9 mouse cellular contexts compared by ENCODE assay signal in the genomic region with DNA sequence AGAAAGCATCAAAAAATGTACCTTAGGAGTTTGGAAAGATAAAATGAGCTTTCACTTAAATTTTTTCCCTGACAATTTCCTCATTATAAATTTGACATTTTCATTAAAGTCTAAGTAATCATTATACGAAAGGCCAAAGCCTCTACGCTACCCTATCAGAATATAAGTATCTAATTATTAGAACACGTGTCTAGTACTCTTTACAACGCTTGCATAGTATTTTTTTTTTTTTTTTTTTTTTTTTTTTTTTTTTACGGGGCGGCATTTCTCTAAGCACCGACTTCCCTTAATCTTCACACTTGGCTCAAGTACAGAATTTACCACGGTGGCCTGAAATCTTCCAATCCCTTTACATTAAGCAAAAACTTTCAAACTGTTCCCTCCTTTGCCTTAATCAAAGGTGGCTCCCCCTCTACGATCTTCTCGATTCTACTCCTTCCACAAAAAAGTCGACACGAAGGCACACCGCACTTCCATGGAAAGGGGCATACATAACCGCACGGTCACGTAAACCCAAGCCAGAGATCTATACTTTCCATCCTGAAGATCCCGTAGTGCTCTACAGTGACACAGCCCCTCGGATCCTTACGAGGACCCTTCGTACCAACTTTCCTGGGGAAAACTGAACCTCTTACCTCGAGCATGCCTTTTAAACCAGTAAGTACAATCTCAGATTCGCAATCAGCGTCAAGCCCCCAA. TPM values are rescaled to one million over a fixed set of nuclear protein-coding genes. Genes with fewer than 3 reads are reported as not detected.
DNase-seq lines count a peak whose midpoint lies in the region; ATAC-seq and TF ChIP-seq lines count a peak whose summit lies in the region.
"Had no signal": no experiment of that assay in that cellular context is flagged by ENCODE, and none has a peak within 500 bp of the region (broad histone marks: within the 10 kb centered on the region; RNA-seq: fewer than 3 reads in every experiment).

No protein-coding gene starts in this region.

- H3K9ac ChIP-seq in embryonic facial prominence, embryonic 14.5 days (ENCODE audit: low read depth, low read length): peak overlapping the region; percentile 92
- peak overlapping the region; percentile 85 for H3K9ac ChIP-seq in intestine, embryonic 15.5 days
- peak overlapping the region; percentile 84 for H3K9ac ChIP-seq in midbrain, postnatal 0 days (replicated peaks; ENCODE audit: low read length, poor library complexity, severe bottlenecking)

- 3% methylated on average over 23 of the region's 23 CpGs for WGBS in embryonic facial prominence, embryonic 14.5 days
- WGBS in intestine, embryonic 15.5 days: 3% methylated on average over 23 of the region's 23 CpGs
- WGBS in midbrain, postnatal 0 days: 3% methylated on average over 23 of the region's 23 CpGs

- peak overlapping the region; percentile 78 for H3K4me2 ChIP-seq in embryonic facial prominence, embryonic 14.5 days (ENCODE audit: low read depth, low read length)
- H3K4me2 ChIP-seq in intestine, embryonic 15.5 days (replicated peaks): peak overlapping the region; percentile 58
- peak overlapping the region; percentile 92 for H3K4me2 ChIP-seq in midbrain, postnatal 0 days (ENCODE audit: low read depth, low read length, poor library complexity, severe bottlenecking)

- H3K36me3 ChIP-seq in E14TG2a.4 (ENCODE audit: insufficient read depth, low read length): peaks cover 42% of the 10 kb centered on the region
- H3K36me3 ChIP-seq in embryonic facial prominence, embryonic 14.5 days (ENCODE audit: control insufficient read depth, insufficient read depth, low read length): peaks cover 20% of the 10 kb centered on the region
- peaks cover 11% of the 10 kb centered on the region for H3K36me3 ChIP-seq in intestine, embryonic 15.5 days
- no peaks in the 10 kb centered on the region for H3K36me3 ChIP-seq in midbrain, postnatal 0 days (ENCODE audit: insufficient read depth, low read length)

- H3K4me1 ChIP-seq in E14TG2a.4 (replicated peaks; ENCODE audit: low read depth, low read length): peaks cover 61% of the 10 kb centered on the region
- peaks cover 14% of the 10 kb centered on the region for H3K4me1 ChIP-seq in embryonic facial prominence, embryonic 14.5 days (ENCODE audit: control insufficient read depth, insufficient read depth, low read length)
- H3K4me1 ChIP-seq in intestine, embryonic 15.5 days (replicated peaks): peaks cover 4% of the 10 kb centered on the region; the same call in 1 of the 2 replicates
- H3K4me1 ChIP-seq in midbrain, postnatal 0 days (ENCODE audit: insufficient read depth, low read length): 0 out of 2 replicates have a peak, but pooled peaks cover 3% of the 10 kb centered on the region

- ATAC-seq in embryonic facial prominence, embryonic 14.5 days (ENCODE audit: low read depth): no peak
- ATAC-seq in intestine, embryonic 15.5 days: peak; percentile 17
- ATAC-seq in midbrain, postnatal 0 days (ENCODE audit: low FRiP score): no peak
- no peak for ATAC-seq in activated CD4-positive, CD25-positive, alpha-beta regulatory T cell, adult 4 months
- no peak for ATAC-seq in granulocyte monocyte progenitor cell, adult 5-6 weeks (replicated peaks; ENCODE audit: poor library complexity, severe bottlenecking)

- H3K27me3 ChIP-seq in E14TG2a.4 (ENCODE audit: insufficient read depth, low read length): no peaks in the 10 kb centered on the region
- no peaks in the 10 kb centered on the region for H3K27me3 ChIP-seq in embryonic facial prominence, embryonic 14.5 days (replicated peaks; ENCODE audit: control insufficient read depth, insufficient read depth, low read length)
- no peaks in the 10 kb centered on the region for H3K27me3 ChIP-seq in intestine, embryonic 15.5 days (replicated peaks)
- no peaks in the 10 kb centered on the region for H3K27me3 ChIP-seq in midbrain, postnatal 0 days (ENCODE audit: insufficient read depth, low read length)
- H3K27me3 ChIP-seq: Patski had no signal

- no peaks in the 10 kb centered on the region for H3K9me3 ChIP-seq in E14TG2a.4 (ENCODE audit: low read length)
- no peaks in the 10 kb centered on the region for H3K9me3 ChIP-seq in embryonic facial prominence, embryonic 14.5 days (ENCODE audit: control insufficient read depth, low read length)
- no peaks in the 10 kb centered on the region for H3K9me3 ChIP-seq in intestine, embryonic 15.5 days
- no peaks in the 10 kb centered on the region for H3K9me3 ChIP-seq in midbrain, postnatal 0 days (ENCODE audit: low read length)

- H3K4me3 ChIP-seq in gastrocnemius, adult 2 months: peak overlapping the region; percentile 93
- peak overlapping the region; percentile 98 for H3K4me3 ChIP-seq in E14TG2a.4 (replicated peaks; ENCODE audit: low read length)
- peak overlapping the region; percentile 81 for H3K4me3 ChIP-seq in embryonic facial prominence, embryonic 14.5 days (ENCODE audit: low read depth, low read length)
- peak overlapping the region; percentile 81 for H3K4me3 ChIP-seq in intestine, embryonic 15.5 days (replicated peaks)
- peak overlapping the region; percentile 86 for H3K4me3 ChIP-seq in midbrain, postnatal 0 days (ENCODE audit: low read depth, low read length)

- intact Hi-C loops in gastrocnemius, adult 2 months (cut with DNase I): loop anchor here (5.0 kb wide), 1 partner anchor 37 kb away; a partner anchor contains a TSS

- DNase-seq in gastrocnemius, adult 2 months: no peak
- no peak for DNase-seq in gastrocnemius, adult 18-20 months (ENCODE audit: low spot score)
- DNase-seq in embryonic facial prominence, embryonic 14.5 days (ENCODE audit: low spot score): peak; percentile 30
- DNase-seq in midbrain, postnatal 0 days (ENCODE audit: low spot score): no peak

- no peak for TF ChIP-seq CTCF in gastrocnemius, adult 2 months (IDR thresholded peaks at IDR 0.05)
- no peak for TF ChIP-seq CTCF in E14TG2a.4 (conservative IDR thresholded peaks at IDR 0.05; ENCODE audit: low read length)
- TF ChIP-seq CTCF in midbrain, postnatal 0 days (IDR thresholded peaks at IDR 0.05): no peak

- peak overlapping the region; percentile 100 for H3K27ac ChIP-seq in gastrocnemius, adult 2 months
- H3K27ac ChIP-seq in embryonic facial prominence, embryonic 14.5 days (replicated peaks; ENCODE audit: low read depth, low read length): peak overlapping the region; percentile 100
- H3K27ac ChIP-seq in intestine, embryonic 15.5 days: peak overlapping the region; percentile 100
- H3K27ac ChIP-seq in midbrain, postnatal 0 days (ENCODE audit: low read depth, low read length): peak overlapping the region; percentile 100

RNA-seq across cellular contexts. Expression of a gene that starts 1.2 kb away (rescaled TPM):
- total RNA-seq in gastrocnemius, adult 2 months (2021): 10 to 100 TPM; 37.9 to 39.3 TPM
- 10 to 100 TPM; 32.5 to 40.9 TPM for total RNA-seq in gastrocnemius, adult 18-20 months (2021)
- polyA plus RNA-seq in embryonic facial prominence, embryonic 14.5 days (2014; fragmentation: Nextera tagmentation; extraction: Ambion mirVana): 62.8 and 64.7 TPM in 2 replicates
- polyA plus RNA-seq in intestine, embryonic 15.5 days (2015; fragmentation: Nextera tagmentation; extraction: Ambion mirVana): 66.8 and 69.9 TPM in 2 replicates
- total RNA-seq in midbrain, postnatal 0 days (2014; rRNA removed): 25.4 and 29.5 TPM in 2 replicates
- polyA plus RNA-seq in midbrain, postnatal 0 days (2015; fragmentation: Nextera tagmentation; extraction: Ambion mirVana): 14.3 and 18.0 TPM in 2 replicates
- 10 to 100 TPM; 67.6 to 79.9 TPM for polyA plus RNA-seq in activated CD4-positive, CD25-positive, alpha-beta regulatory T cell, adult 4 months (2017; shearing (Covaris generic))
- 89.6 and 108 TPM in 2 replicates for total RNA-seq in granulocyte monocyte progenitor cell, adult 5-6 weeks (2014; fragmentation: Nextera tagmentation)
- 130 and 164 TPM in 2 replicates for total RNA-seq in granulocyte monocyte progenitor cell, adult 5-6 weeks (2017)

RNA-seq across cellular contexts. Expression of a gene that starts 38.6 kb away (rescaled TPM):
- total RNA-seq in gastrocnemius, adult 2 months (2021): 100 to 1,000 TPM; 123 to 126 TPM
- 100 to 1,000 TPM; 116 to 119 TPM for total RNA-seq in gastrocnemius, adult 18-20 months (2021)
- 125 and 136 TPM in 2 replicates for polyA plus RNA-seq in embryonic facial prominence, embryonic 14.5 days (2014; fragmentation: Nextera tagmentation; extraction: Ambion mirVana)
- polyA plus RNA-seq in intestine, embryonic 15.5 days (2015; fragmentation: Nextera tagmentation; extraction: Ambion mirVana): 141 and 153 TPM in 2 replicates
- total RNA-seq in midbrain, postnatal 0 days (2014; rRNA removed): 55.6 and 57.3 TPM in 2 replicates
- polyA plus RNA-seq in midbrain, postnatal 0 days (2015; fragmentation: Nextera tagmentation; extraction: Ambion mirVana): 123 and 128 TPM in 2 replicates
- 100 to 1,000 TPM in 1 of 2 experiments, 10 to 100 TPM in 1; 89.3 to 115 TPM for polyA plus RNA-seq in activated CD4-positive, CD25-positive, alpha-beta regulatory T cell, adult 4 months (2017; shearing (Covaris generic))
- 50.9 and 57.8 TPM in 2 replicates for total RNA-seq in granulocyte monocyte progenitor cell, adult 5-6 weeks (2014; fragmentation: Nextera tagmentation)
- 98.2 and 108 TPM in 2 replicates for total RNA-seq in granulocyte monocyte progenitor cell, adult 5-6 weeks (2017)
